Mouse (Mus musculus) testis, adult 2 months (tissue): ENCODE measurements at regions not wholly inside any gene's neighbourhood (a gene's known extent, or its start where the extent isn't known, plus 50 kb on each side); places are given as distances from the start of the nearest gene placed in this dataset.

ENCODE experiments used
- H3K27ac ChIP-seq: fragments of 200-500 bp; 2 replicates; pipeline ENCODE4 v1.5.1; 2012; ENCODE audit warnings: low read depth, low read length; ENCODE audit not compliant: control insufficient read depth, insufficient read depth
- H3K27me3 ChIP-seq: fragments of 200-500 bp; 2 replicates; pipeline ENCODE4 v1.6.1; 2012; ENCODE audit warnings: mild to moderate bottlenecking, low read length, moderate library complexity; ENCODE audit not compliant: control insufficient read depth, insufficient read depth
- H3K36me3 ChIP-seq: fragments of 200-500 bp; 2 replicates; pipeline ENCODE4 v1.6.1; 2012; ENCODE audit warnings: mild to moderate bottlenecking, low read length; ENCODE audit not compliant: control insufficient read depth, insufficient read depth
- H3K4me1 ChIP-seq: fragments of 200-500 bp; 2 replicates; pipeline ENCODE4 v1.6.1; 2012; ENCODE audit warnings: low read length; ENCODE audit not compliant: control insufficient read depth, insufficient read depth
- H3K4me3 ChIP-seq: fragments of 200-500 bp; 2 replicates; pipeline ENCODE4 v1.5.1; 2012; ENCODE audit warnings: low read depth, mild to moderate bottlenecking, low read length, moderate library complexity, mixed read lengths; ENCODE audit not compliant: control insufficient read depth
- CTCF ChIP-seq: fragments of 200-500 bp; IDR thresholded peaks from 2 replicates; pipeline ENCODE4 v1.5.1; 2012; ENCODE audit warnings: low read depth, mild to moderate bottlenecking, inconsistent platforms, low read length, moderate library complexity; ENCODE audit not compliant: control insufficient read depth, insufficient read depth, insufficient replicate concordance
- POLR2A ChIP-seq: fragments of 200-500 bp; IDR thresholded peaks from 2 replicates; pipeline ENCODE4 v1.6.1; 2012; ENCODE audit warnings: low read depth, mild to moderate bottlenecking, inconsistent platforms, low read length, moderate library complexity; ENCODE audit not compliant: control insufficient read depth

GRCm38 (mm10) chr13:78324443-78325206 is 125.1 kb upstream of the Nr2f1 start:
- Histone ChIP-seq H3K4me3 (no peak overlapping the region), H3K4me1 (no peaks in the 10 kb centered on the region), H3K27me3 (no peaks in the 10 kb centered on the region), H3K27ac (no peak overlapping the region), H3K36me3 (no peaks in the 10 kb centered on the region)
- TF ChIP-seq POLR2A (no peak), CTCF (no peak)

- Histone ChIP-seq H3K4me1 (no peaks in the 10 kb centered on the region), H3K27ac (no peak overlapping the region), H3K27me3 (no peaks in the 10 kb centered on the region), H3K36me3 (no peaks in the 10 kb centered on the region), H3K4me3 (no peak overlapping the region)
- TF ChIP-seq POLR2A = no peak
- no peak for TF ChIP-seq CTCF
Measured at GRCm38 (mm10) chr13:78323183-78323582, 123.6 kb upstream of the Nr2f1 start.

DNA sequence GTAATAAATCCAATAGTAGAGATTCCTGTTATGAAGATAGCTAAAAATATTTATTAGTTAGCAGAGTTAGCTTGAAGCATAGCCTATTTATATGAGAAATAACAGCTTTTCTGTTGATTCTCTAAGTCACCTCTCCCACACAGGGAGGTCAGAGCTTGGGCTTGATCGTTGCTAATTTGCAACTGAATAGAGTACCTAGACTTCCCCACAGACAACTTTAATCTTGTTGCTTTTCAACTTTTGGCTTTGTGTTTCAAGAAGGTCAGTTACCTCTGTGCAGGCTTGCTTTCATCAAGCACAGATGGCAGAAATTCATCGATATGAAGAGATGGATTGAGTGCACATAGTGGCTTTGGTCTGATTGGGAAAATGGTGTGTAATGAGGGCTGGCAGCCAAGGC is 118.9 kb upstream of the Nr2f1 start:
- no peaks in the 10 kb centered on the region for H3K36me3 ChIP-seq

GRCm38 (mm10) chr13:78310837-78311236 is 111.3 kb upstream of the Nr2f1 start:
- TF ChIP-seq CTCF (no peak), POLR2A (no peak)
- Histone ChIP-seq H3K4me3 (no peak overlapping the region), H3K4me1 (no peaks in the 10 kb centered on the region), H3K36me3 (no peaks in the 10 kb centered on the region), H3K27me3 (no peaks in the 10 kb centered on the region), H3K27ac (no peak overlapping the region)

More for the DNA sequence above, 118.9 kb upstream of the Nr2f1 start:
- no peak overlapping the region for H3K4me3 ChIP-seq
- no peaks in the 10 kb centered on the region; the same call in 1 of the 2 replicates for H3K4me1 ChIP-seq
- H3K27ac ChIP-seq = no peak overlapping the region
- no peaks in the 10 kb centered on the region for H3K27me3 ChIP-seq
- no peak for TF ChIP-seq CTCF
- TF ChIP-seq POLR2A = no peak
